Mouse (Mus musculus) G1E (cell line): ENCODE data around the gene Mmp2.

ENCODE experiments used
- CTCF ChIP-seq: IDR thresholded peaks from 2 replicates; pipeline ENCODE4 v1.5.1; 2012; ENCODE audit warnings: low read depth, low read length, inconsistent platforms, mixed read lengths
- GATA1 ChIP-seq: IDR thresholded peaks from 2 replicates; pipeline ENCODE4 v1.6.1; 2012; ENCODE audit warnings: borderline replicate concordance, low read length, inconsistent platforms, mixed read lengths
- POLR2AphosphoS5 ChIP-seq: IDR thresholded peaks from 2 replicates; pipeline ENCODE4 v1.6.1; 2012; ENCODE audit warnings: low read depth, low read length, inconsistent platforms; ENCODE audit not compliant: insufficient replicate concordance

- TF ChIP-seq CTCF (no peak), GATA1 (no peak), POLR2AphosphoS5 (no peak)
Observed at GRCm38 (mm10) chr8:92854673-92855072, 27.6 kb downstream of the Mmp2 start.
